Mouse (Mus musculus) heart, postnatal 25 days (tissue): ENCODE measurements at regions not wholly inside any gene's neighbourhood (a gene's known extent, or its start where the extent isn't known, plus 50 kb on each side); places are given as distances from the start of the nearest gene placed in this dataset.

Experiments
- DNase-seq: peaks from one replicate; pipeline ENCODE4 v3.0.0; 2022; ENCODE audit warnings: low spot score
- intact Hi-C: fragments of 180-260 bp; cut with DNase I; formaldehyde crosslinking; loops from one replicate; pipeline ENCODE4 v1.15.1; 2025

GRCm38 (mm10) chr2:81251321-81251720 lies 634.3 kb downstream of the Nup35 start:
- DNase-seq, result no peak
- intact Hi-C loops, result no loop called here

GRCm38 (mm10) chr2:81262056-81262765 lies 645.2 kb downstream of the Nup35 start:
- intact Hi-C loops, result no loop called here
- no peak for DNase-seq

- intact Hi-C loops, result no loop called here
- DNase-seq, result no peak
These were observed 652.3 kb downstream of the Nup35 start for GRCm38 (mm10) chr2:81269245-81269880.

GRCm38 (mm10) chr2:81270914-81271313 lies 653.9 kb downstream of the Nup35 start:
- no peak for DNase-seq
- intact Hi-C loops, result no loop called here

- DNase-seq, result no peak
- intact Hi-C loops, result no loop called here
These were observed 655.5 kb downstream of the Nup35 start for GRCm38 (mm10) chr2:81272536-81272935.

GRCm38 (mm10) chr2:81287414-81287813 lies 670.4 kb downstream of the Nup35 start:
- intact Hi-C loops, result no loop called here
- no peak for DNase-seq

- intact Hi-C loops, result no loop called here
- no peak for DNase-seq
These were observed 711.6 kb downstream of the Nup35 start for GRCm38 (mm10) chr2:81328648-81329047.

GRCm38 (mm10) chr2:81336982-81337381 lies 716.0 kb upstream of the Zfp804a start:
- intact Hi-C loops, result loop anchor here (10.0 kb wide), 1 partner anchor 572 kb away; no protein-coding TSS in a partner anchor
- DNase-seq, result no peak

GRCm38 (mm10) chr2:81340417-81340816 lies 712.6 kb upstream of the Zfp804a start:
- intact Hi-C loops, result no loop called here
- no peak for DNase-seq
